Mouse (Mus musculus) hindbrain, embryonic 16.5 days (tissue): ENCODE measurements around the gene Jsrp1. TPM values are rescaled to one million over a fixed set of nuclear protein-coding genes. Genes with fewer than 3 reads are reported as not detected.

Experiments
- ATAC-seq: fragments of 200-750 bp; cut with Nextera tagmentation; 2 replicates; pipeline ENCODE4 v1.8.0; 2017; ENCODE audit warnings: moderate TSS enrichment, moderate library complexity
- H3K27ac ChIP-seq: fragments of 300-500 bp; sonication (generic); 2 replicates; pipeline ENCODE4 v1.5.1; 2014; ENCODE audit warnings: low read depth, mild to moderate bottlenecking, control low read depth, low read length, moderate library complexity
- H3K27me3 ChIP-seq: fragments of 300-500 bp; sonication (generic); replicated peaks from 2 replicates; pipeline ENCODE4 v1.6.1; 2014; ENCODE audit warnings: low read length; ENCODE audit not compliant: control insufficient read depth, insufficient read depth
- H3K36me3 ChIP-seq: fragments of 300-500 bp; sonication (generic); 2 replicates; pipeline ENCODE4 v1.6.1; 2014; ENCODE audit warnings: mild to moderate bottlenecking, low read length, moderate library complexity, mixed read lengths; ENCODE audit not compliant: control insufficient read depth, insufficient read depth
- H3K4me1 ChIP-seq: fragments of 300-500 bp; sonication (generic); 2 replicates; pipeline ENCODE4 v1.6.1; 2014; ENCODE audit warnings: low read depth, low read length; ENCODE audit not compliant: control insufficient read depth, insufficient read depth
- H3K4me2 ChIP-seq: fragments of 300-500 bp; sonication (generic); 2 replicates; pipeline ENCODE4 v1.6.1; 2014; ENCODE audit warnings: mild to moderate bottlenecking, low read length, control low read depth, moderate library complexity
- H3K4me3 ChIP-seq: fragments of 300-500 bp; sonication (generic); 2 replicates; pipeline ENCODE4 v1.5.1; 2014; ENCODE audit warnings: mild to moderate bottlenecking, low read length, control low read depth, moderate library complexity
- H3K9ac ChIP-seq: fragments of 300-500 bp; sonication (generic); 2 replicates; pipeline ENCODE4 v1.6.1; 2014; ENCODE audit warnings: low read depth, mild to moderate bottlenecking, control low read depth, low read length, moderate library complexity
- H3K9me3 ChIP-seq: fragments of 300-500 bp; sonication (generic); 2 replicates; pipeline ENCODE4 v1.6.1; 2014; ENCODE audit warnings: mild to moderate bottlenecking, low read length, moderate library complexity; ENCODE audit not compliant: control insufficient read depth
- WGBS: fragments of 180-500 bp; shearing (Covaris S2); extraction: QIAGEN DNeasy Blood & Tissue Kit; methylation state at CpG from one replicate; pipeline ENCODE4 v1.1.7; 2014; 5-methylcytosine and 5-hydroxymethylcytosine counted together
- polyA plus RNA-seq: library from polyadenylated mRNA; unstranded; fragments of >200 nt; fragmentation: Nextera tagmentation; extraction: Ambion mirVana; gene quantifications from 2 replicates; pipeline ENCODE4 v1.2.1, GENCODE M21; 2015

Jsrp1 gene
- 1.1 and 1.2 TPM in 2 replicates for polyA plus RNA-seq

GRCm38 (mm10) chr10:80813366-80813765, at the start of gene Jsrp1:
Jsrp1 (minus strand) TSS chr10:80813498.
- peaks cover 16% of the 10 kb centered on the region for H3K27me3 ChIP-seq
- no peak within 1 kb of the TSS; the same call in 1 of the 2 replicates for H3K9ac ChIP-seq
- H3K4me2 ChIP-seq = no peak within 1 kb of the TSS
- no peaks in the 10 kb centered on the region for H3K36me3 ChIP-seq
- no peak within 1 kb of the TSS for H3K27ac ChIP-seq
- WGBS = 74% methylated on average over 4 of the region's 4 CpGs
- peaks cover 6% of the 10 kb centered on the region; the same call in 1 of the 2 replicates for H3K4me1 ChIP-seq
- no peak within 1 kb of the TSS for H3K4me3 ChIP-seq
- no peaks in the 10 kb centered on the region for H3K9me3 ChIP-seq
- ATAC-seq = no peak

- no peak overlapping the region for H3K4me2 ChIP-seq
- peaks cover 9% of the 10 kb centered on the region for H3K4me1 ChIP-seq
- H3K27me3 ChIP-seq = no peaks in the 10 kb centered on the region
- no peaks in the 10 kb centered on the region for H3K9me3 ChIP-seq
- H3K36me3 ChIP-seq = peaks cover 9% of the 10 kb centered on the region; the same call in 1 of the 2 replicates
- ATAC-seq = no peak
- H3K4me3 ChIP-seq = no peak overlapping the region
- WGBS = 92% methylated on average over 5 of the region's 5 CpGs
- no peak overlapping the region for H3K9ac ChIP-seq
- no peak overlapping the region for H3K27ac ChIP-seq
Observed at GRCm38 (mm10) chr10:80862305-80862704, 49.0 kb upstream of the Jsrp1 start.

- Histone ChIP-seq H3K27ac (no peak overlapping the region; the same call in 1 of the 2 replicates), H3K9ac (no peak overlapping the region; the same call in 1 of the 2 replicates), H3K36me3 (peaks cover under 1% of the 10 kb centered on the region; the same call in 1 of the 2 replicates), H3K9me3 (no peaks in the 10 kb centered on the region), H3K27me3 (no peaks in the 10 kb centered on the region), H3K4me1 (peaks cover 36% of the 10 kb centered on the region), H3K4me2 (no peak overlapping the region), H3K4me3 (no peak overlapping the region)
- WGBS = 85% methylated on average over 7 of the region's 7 CpGs
- ATAC-seq = no peak
Observed at GRCm38 (mm10) chr10:80858350-80858935, 45.1 kb upstream of the Jsrp1 start.

- Histone ChIP-seq H3K4me3 (no peak overlapping the region), H3K9ac (peak overlapping the region; percentile 38; the same call in 1 of the 2 replicates), H3K4me1 (peaks cover 37% of the 10 kb centered on the region), H3K36me3 (peaks cover 6% of the 10 kb centered on the region), H3K4me2 (no peak overlapping the region; the same call in 1 of the 2 replicates), H3K9me3 (no peaks in the 10 kb centered on the region), H3K27ac (peak overlapping the region; percentile 64), H3K27me3 (no peaks in the 10 kb centered on the region)
- no peak for ATAC-seq
- 54% methylated on average over 3 of the region's 3 CpGs for WGBS
Observed at GRCm38 (mm10) chr10:80857848-80858247, 44.5 kb upstream of the Jsrp1 start.

GRCm38 (mm10) chr10:80857386-80857785, 44.1 kb upstream of the Jsrp1 start:
- Histone ChIP-seq H3K4me2 (peak overlapping the region; percentile 98), H3K27me3 (no peaks in the 10 kb centered on the region), H3K9ac (peak overlapping the region; percentile 38), H3K36me3 (peaks cover 8% of the 10 kb centered on the region), H3K27ac (peak overlapping the region; percentile 64), H3K4me1 (peaks cover 37% of the 10 kb centered on the region), H3K4me3 (no peak overlapping the region), H3K9me3 (no peaks in the 10 kb centered on the region)
- peak; percentile 50 for ATAC-seq
- WGBS = 26% methylated on average over 8 of the region's 8 CpGs

- H3K4me3 ChIP-seq = no peak overlapping the region
- ATAC-seq = no peak
- peaks cover 37% of the 10 kb centered on the region for H3K4me1 ChIP-seq
- H3K27me3 ChIP-seq = no peaks in the 10 kb centered on the region
- H3K9me3 ChIP-seq = no peaks in the 10 kb centered on the region
- peak overlapping the region; percentile 38 for H3K9ac ChIP-seq
- H3K27ac ChIP-seq = peak overlapping the region; percentile 39; the same call in 1 of the 2 replicates
- peak overlapping the region; percentile 98 for H3K4me2 ChIP-seq
- peaks cover 12% of the 10 kb centered on the region for H3K36me3 ChIP-seq
- WGBS = 78% methylated on average over 5 of the region's 5 CpGs
Observed at GRCm38 (mm10) chr10:80856908-80857307, 43.6 kb upstream of the Jsrp1 start.

- 71% methylated on average over 3 of the region's 3 CpGs for WGBS
- peaks cover 37% of the 10 kb centered on the region for H3K4me1 ChIP-seq
- H3K4me3 ChIP-seq = peak overlapping the region; percentile 76
- peaks cover 16% of the 10 kb centered on the region for H3K36me3 ChIP-seq
- H3K27ac ChIP-seq = 0 out of 2 replicates have a peak overlapping the region, but pooled peaks have one; percentile 19
- peak overlapping the region; percentile 98 for H3K4me2 ChIP-seq
- no peaks in the 10 kb centered on the region for H3K27me3 ChIP-seq
- no peak for ATAC-seq
- H3K9ac ChIP-seq = peak overlapping the region; percentile 89; the same call in 1 of the 2 replicates
- no peaks in the 10 kb centered on the region for H3K9me3 ChIP-seq
Observed at GRCm38 (mm10) chr10:80856267-80856666, 43.0 kb upstream of the Jsrp1 start.

- ATAC-seq = no peak
Observed at GRCm38 (mm10) chr10:80855749-80856073, 42.4 kb upstream of the Jsrp1 start.

GRCm38 (mm10) chr10:80854913-80855748, 41.8 kb upstream of the Jsrp1 start, which contains the start of the genes Lsm7 and Sppl2b:
Lsm7 (minus strand) TSS chr10:80855209.
Sppl2b (plus strand) TSS chr10:80855275.
- H3K4me3 ChIP-seq = peak within 1 kb of the TSS; percentile 76
- peaks cover 21% of the 10 kb centered on the region for H3K36me3 ChIP-seq
- WGBS = under 1% methylated on average over 73 of the region's 81 CpGs
- H3K9ac ChIP-seq = peak within 1 kb of the TSS; percentile 89
- H3K9me3 ChIP-seq = no peaks in the 10 kb centered on the region
- ATAC-seq = peak; percentile 87
- peak within 1 kb of the TSS; percentile 98 for H3K4me2 ChIP-seq
- H3K27me3 ChIP-seq = no peaks in the 10 kb centered on the region
- peaks cover 37% of the 10 kb centered on the region for H3K4me1 ChIP-seq
- H3K27ac ChIP-seq = peak within 1 kb of the TSS; percentile 75

More at GRCm38 (mm10) chr10:80855749-80856073, 42.4 kb upstream of the Jsrp1 start:
- Histone ChIP-seq H3K4me3 (peak overlapping the region; percentile 76), H3K4me2 (peak overlapping the region; percentile 98), H3K9ac (peak overlapping the region; percentile 89), H3K27me3 (no peaks in the 10 kb centered on the region), H3K4me1 (peaks cover 37% of the 10 kb centered on the region), H3K27ac (no peak overlapping the region), H3K36me3 (peaks cover 21% of the 10 kb centered on the region), H3K9me3 (no peaks in the 10 kb centered on the region)
- WGBS = 25% methylated on average over 11 of the region's 11 CpGs
